Mouse (Mus musculus): Measurements from ENCODE around the gene Ctnnbl1. TPM values are rescaled to one million over a fixed set of nuclear protein-coding genes. Genes with fewer than 3 reads are reported as not detected.
A peak's percentile ranks its signal among the peaks of the same experiment; 100 is the strongest.

Ctnnbl1 gene
- total RNA-seq, 1 experiment from 2014 or later, result 42.1 TPM

DNA sequence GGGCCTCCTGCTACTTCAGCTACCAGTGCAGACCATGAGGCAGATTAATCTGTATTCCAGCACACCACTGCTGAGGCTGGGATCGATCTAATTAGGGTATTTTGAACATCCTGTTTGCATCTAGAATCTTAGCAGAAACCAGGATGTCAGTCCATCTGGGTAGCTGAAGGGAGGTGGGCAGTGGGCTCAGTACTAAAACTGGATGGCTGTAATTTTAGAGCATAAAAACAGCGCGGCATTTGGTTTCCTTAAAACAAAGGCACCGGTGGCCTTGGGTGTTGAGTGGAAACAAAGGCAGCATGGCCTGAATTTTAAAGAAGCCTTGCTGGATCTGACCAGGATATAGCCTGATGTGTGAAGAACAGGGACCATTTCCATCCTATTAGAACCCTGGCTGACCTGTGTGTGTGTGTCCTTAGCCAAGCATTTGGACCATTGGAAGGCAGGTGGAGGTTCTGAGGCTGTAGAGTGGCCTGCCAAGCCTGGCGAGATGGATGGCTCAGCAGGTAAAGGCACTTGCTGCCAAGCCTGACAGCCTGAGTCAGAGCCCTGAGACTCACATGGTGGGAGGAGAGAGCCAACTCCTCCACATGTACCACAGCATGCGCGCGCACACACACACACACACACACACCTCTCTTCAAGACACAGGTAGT lies 122.0 kb downstream of the Ctnnbl1 start:
- no peak for ATAC-seq (replicated peaks; ENCODE audit: low read depth, poor library complexity, severe bottlenecking)

- ATAC-seq (replicated peaks; ENCODE audit: low read depth, poor library complexity, severe bottlenecking), result no peak
Observed at GRCm38 (mm10) chr2:157861273-157861944, 124.2 kb downstream of the Ctnnbl1 start.

- ATAC-seq (replicated peaks; ENCODE audit: low read depth, poor library complexity, severe bottlenecking), result no peak
Observed at GRCm38 (mm10) chr2:157862306-157862705, 125.1 kb downstream of the Ctnnbl1 start.

DNA sequence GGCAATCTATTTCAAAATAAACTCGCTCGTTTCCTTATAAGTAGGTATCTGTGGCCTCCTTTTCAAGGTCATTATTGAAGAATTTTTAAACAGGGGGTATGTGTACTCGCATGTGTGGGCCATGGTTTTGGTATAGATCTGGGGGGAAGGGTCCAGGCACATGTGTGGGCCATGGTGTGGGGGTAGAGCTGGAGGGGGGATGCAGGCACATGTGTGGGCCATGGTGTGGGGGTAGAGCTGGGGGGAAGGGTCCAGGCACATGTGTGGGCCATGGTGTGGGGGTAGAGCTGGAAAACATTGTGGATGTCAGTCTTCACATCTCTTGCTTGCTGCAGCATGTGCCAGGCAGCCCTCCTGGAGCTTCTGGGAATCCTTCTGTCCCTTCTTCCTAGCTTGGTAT lies 129.9 kb downstream of the Ctnnbl1 start:
- no peak for ATAC-seq (replicated peaks; ENCODE audit: low read depth, poor library complexity, severe bottlenecking)

DNA sequence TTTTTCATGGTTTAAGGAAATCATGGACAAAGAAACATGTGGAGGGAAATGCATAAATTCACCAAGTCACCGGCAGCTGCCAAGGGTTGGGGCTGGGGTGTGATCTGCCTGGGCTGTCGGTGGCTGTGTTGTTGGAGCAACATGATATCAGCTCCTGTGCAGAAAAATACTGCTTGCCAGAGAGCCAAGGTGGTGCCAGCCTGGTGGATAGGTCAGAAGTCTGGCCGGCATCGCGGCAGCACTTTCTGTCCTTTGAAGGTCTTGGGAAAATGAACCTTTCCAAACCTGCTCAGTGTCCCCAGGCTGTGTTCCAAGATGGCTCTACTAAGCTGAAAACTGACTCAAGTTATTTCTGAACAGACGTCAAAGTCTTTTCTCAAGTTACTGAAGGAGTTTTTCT lies 133.0 kb downstream of the Ctnnbl1 start:
- no peak for ATAC-seq (replicated peaks; ENCODE audit: low read depth, poor library complexity, severe bottlenecking)

- ATAC-seq (replicated peaks; ENCODE audit: low read depth, poor library complexity, severe bottlenecking), result no peak
Observed at GRCm38 (mm10) chr2:157873223-157873622, 136.0 kb downstream of the Ctnnbl1 start.

DNA sequence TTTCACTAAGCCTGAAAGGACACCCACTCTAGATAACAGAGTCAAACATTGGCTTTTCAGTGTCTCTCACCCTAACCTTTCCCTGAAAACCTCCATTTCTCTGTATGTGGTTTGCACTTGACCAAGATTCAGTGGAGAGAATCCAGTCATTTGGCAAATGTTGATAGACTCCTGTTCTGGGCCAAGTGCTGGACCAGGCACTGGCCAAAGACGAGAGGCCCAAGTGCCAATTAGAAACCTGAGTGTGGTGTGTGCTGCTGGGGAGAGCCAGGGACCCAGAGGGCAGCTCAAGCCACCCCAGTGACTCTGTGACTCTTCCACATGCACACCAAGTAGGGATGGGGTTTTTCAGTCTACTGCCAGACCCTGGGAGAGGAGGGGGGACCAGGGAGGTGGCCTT lies 136.5 kb downstream of the Ctnnbl1 start:
- ATAC-seq (replicated peaks; ENCODE audit: low read depth, poor library complexity, severe bottlenecking), result no peak

GRCm38 (mm10) chr2:157875111-157875510 lies 137.9 kb downstream of the Ctnnbl1 start:
- no peak for ATAC-seq (replicated peaks; ENCODE audit: low read depth, poor library complexity, severe bottlenecking)

GRCm38 (mm10) chr2:157877394-157877793 lies 140.2 kb downstream of the Ctnnbl1 start:
- ATAC-seq (replicated peaks; ENCODE audit: low read depth, poor library complexity, severe bottlenecking), result no peak

DNA sequence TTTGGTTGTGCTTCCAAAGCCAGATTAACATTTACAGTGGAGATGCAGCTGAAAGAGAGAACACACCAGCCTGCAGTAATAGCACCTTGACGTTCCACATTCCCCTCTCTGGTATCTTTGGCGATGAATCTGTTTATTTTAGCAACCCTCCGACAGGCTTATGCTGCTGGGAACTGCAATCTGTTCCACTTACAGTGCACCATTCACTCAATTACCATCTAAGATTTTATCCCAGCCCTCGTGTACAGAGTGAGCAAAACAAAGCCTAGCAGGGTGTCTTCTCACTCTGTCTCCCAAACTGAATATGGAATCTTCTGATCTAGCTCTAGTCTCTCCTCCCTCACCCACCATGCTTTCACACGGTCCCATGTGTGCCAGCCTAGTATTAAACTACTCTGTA lies 140.8 kb downstream of the Ctnnbl1 start:
- no peak for ATAC-seq (replicated peaks; ENCODE audit: low read depth, poor library complexity, severe bottlenecking)

DNA sequence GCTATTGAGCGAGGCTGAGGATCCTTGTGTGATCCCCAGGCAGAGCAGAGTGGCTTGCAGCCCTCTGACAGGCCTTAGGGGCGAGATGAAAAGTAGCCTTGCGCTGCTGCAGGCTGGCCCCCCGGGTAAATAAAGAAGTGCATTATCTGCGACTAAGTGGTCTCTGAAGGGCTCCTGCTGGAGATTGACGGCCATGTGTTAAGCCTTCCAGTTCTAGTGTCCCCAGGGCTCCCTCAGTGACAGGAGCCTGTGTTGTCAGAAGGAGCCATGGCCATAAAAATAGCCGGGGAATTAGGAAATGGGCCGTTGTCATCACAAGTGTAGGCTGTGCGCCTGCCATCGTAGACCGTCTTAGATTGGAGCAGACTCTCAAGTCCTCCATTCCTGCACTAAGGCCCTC lies 144.7 kb downstream of the Ctnnbl1 start:
- no peak for ATAC-seq (replicated peaks; ENCODE audit: low read depth, poor library complexity, severe bottlenecking)

DNA sequence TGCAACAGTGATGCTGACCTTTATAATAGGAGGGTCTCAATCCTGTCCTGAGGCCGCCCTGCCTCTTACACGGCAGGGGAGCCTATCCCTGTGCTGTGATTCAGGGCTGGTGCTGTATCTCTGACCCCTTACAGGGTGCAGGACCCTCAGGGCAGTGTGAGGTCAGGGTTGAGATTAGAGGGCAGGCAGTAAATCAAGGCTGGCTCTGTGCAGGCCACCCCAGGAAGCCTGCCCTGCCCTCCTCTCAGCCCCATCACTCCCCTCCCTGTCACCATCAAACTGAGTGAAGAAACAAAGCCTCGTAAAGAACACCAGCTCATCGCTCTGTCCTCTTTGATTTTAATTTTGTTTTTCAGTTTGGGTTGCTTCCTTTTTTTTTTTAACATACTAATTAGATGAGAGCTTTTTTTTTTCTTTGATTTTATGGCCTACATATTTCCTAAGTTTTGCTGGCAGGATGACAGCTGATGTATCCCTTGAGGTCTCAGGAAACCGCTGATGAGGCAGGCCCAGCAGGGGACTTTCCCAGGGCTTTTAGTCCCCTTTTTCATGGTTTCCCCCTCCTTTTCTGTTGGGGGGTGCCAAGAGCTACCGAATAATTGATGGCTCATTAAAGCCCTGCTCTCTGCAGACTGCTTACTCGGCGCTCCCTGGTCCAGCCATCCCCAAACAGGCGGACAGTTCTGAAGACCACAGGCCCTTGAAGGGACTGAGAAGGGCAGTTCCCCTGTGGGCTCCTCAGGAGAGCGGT lies 150.2 kb downstream of the Ctnnbl1 start:
- ATAC-seq (replicated peaks; ENCODE audit: low read depth, poor library complexity, severe bottlenecking), result 0 out of 2 replicates have a peak, but pooled peaks have one; percentile 22

DNA sequence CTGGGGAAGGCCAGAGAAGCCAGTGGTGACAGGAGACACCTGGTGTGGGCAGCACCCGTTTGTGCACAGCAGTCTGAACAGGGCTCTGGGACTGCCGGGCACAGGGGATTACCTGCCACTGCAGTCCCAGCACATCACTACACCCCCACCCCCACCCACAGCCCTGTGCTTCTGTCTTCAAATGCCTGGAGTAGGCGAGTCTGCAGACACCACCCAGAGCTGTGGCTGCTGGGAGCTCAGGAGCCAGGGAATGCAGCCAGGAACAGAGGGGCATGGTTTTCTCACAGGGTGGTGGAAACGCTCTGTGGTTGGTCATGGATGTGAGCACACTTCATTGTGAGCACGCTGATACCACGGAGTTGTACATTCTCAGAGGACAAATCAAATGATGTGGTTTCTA lies 154.0 kb downstream of the Ctnnbl1 start:
- no peak for ATAC-seq (replicated peaks; ENCODE audit: low read depth, poor library complexity, severe bottlenecking)

- ATAC-seq (replicated peaks; ENCODE audit: low read depth, poor library complexity, severe bottlenecking), result no peak
Observed at GRCm38 (mm10) chr2:157897131-157897530, 159.9 kb downstream of the Ctnnbl1 start.

DNA sequence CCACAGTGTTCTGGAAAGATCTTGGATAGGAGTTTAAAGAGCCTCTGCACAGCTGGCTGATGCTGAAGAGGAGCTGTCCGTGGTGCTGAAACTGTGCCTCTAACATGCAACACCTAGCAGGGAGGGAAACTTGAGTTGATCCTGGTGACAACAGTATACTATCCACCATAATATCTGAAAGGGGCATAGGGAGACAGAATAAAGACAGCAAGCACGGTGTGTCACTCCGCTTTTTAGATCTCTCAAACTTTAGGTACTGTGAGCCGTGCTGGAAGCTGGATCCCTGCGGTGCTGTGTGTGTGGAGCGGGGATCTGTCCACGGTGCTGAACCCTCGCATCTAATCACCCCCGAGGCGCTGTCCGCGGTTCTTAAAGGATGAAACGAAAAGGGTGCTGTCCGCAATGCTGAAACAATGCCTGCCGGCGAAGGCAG lies 176.0 kb downstream of the Ctnnbl1 start:
- peak; percentile 97 for ATAC-seq (replicated peaks; ENCODE audit: low read depth, poor library complexity, severe bottlenecking)

DNA sequence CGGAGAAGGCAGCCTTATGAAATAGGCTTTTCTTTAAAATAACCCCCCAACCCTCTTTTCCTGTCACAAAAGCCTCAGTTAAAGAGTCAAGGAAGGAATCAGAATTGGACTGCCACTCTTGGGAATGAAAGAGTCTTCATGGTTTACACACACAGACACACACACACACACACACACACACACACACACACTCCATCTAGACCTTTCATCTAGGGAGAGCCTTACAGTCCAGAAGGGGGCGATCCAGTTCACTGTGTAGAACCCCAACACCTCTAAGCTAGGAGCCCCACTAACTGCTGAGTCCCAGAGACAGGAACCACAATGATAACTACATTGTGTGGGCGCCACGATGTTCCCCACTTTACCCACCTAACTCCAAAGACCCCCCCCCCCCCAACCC lies 176.5 kb downstream of the Ctnnbl1 start:
- ATAC-seq (replicated peaks; ENCODE audit: low read depth, poor library complexity, severe bottlenecking), result no peak

GRCm38 (mm10) chr2:157914105-157914764 lies 177.0 kb downstream of the Ctnnbl1 start, which contains the start of gene Vstm2l:
TSS of gene Vstm2l (plus strand) at chr2:157914653.
- no peak for ATAC-seq (replicated peaks; ENCODE audit: low read depth, poor library complexity, severe bottlenecking)

DNA sequence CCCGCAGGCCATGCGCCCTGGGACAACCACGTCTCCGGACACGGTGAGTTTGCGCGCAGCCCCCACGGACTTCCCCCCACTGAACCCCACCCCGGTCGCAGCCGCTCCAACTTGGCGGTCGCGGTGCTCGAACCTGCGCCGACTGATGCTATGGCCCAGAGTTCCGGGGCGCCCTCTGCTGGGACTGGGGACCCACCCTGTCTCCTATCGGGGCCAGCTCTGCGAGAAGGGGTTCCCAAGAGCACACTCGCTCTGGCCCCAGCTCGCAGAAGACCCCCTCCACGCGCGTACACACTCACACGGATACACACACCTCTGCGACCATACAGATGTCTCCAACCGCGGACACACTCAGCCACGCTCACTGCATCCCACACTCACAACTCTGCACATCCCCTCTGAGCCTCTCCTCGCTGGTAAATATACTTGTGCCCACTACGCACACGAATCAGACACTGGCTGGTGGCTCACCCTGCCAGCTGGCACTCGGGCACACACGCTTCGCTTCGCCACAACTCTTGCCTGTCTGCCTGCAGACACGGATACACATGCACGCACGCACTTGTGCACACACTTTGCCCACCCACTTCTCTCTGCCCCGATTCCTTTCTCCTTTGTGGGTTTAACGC lies 177.8 kb downstream of the Ctnnbl1 start:
- ATAC-seq (replicated peaks; ENCODE audit: low read depth, poor library complexity, severe bottlenecking), result no peak

GRCm38 (mm10) chr2:157918529-157918928 lies 181.3 kb downstream of the Ctnnbl1 start:
- ATAC-seq (replicated peaks; ENCODE audit: low read depth, poor library complexity, severe bottlenecking), result no peak

GRCm38 (mm10) chr2:157921551-157921950 lies 184.3 kb downstream of the Ctnnbl1 start:
- ATAC-seq (replicated peaks; ENCODE audit: low read depth, poor library complexity, severe bottlenecking), result no peak

Measured in common myeloid progenitor, adult 5-6 weeks (primary cell).